Mouse (Mus musculus) limb, embryonic 15.5 days (tissue): ENCODE results near the gene Carhsp1. TPM values are rescaled to one million over a fixed set of nuclear protein-coding genes. Genes with fewer than 3 reads are reported as not detected.

ENCODE experiments used
- ATAC-seq: fragments of 200-750 bp; cut with Nextera tagmentation; 2 replicates; pipeline ENCODE4 v1.8.0; 2017; ENCODE audit warnings: low read depth, moderate TSS enrichment; ENCODE audit not compliant: insufficient number of reproducible peaks, low FRiP score, low TSS enrichment
- H3K27ac ChIP-seq: fragments of 300-500 bp; sonication (generic); 2 replicates; pipeline ENCODE4 v1.5.1; 2015; ENCODE audit warnings: moderate library complexity, mild to moderate bottlenecking, inconsistent platforms
- H3K27me3 ChIP-seq: fragments of 300-500 bp; sonication (generic); 2 replicates; pipeline ENCODE4 v1.6.1; 2015; ENCODE audit warnings: inconsistent platforms
- H3K36me3 ChIP-seq: fragments of 300-500 bp; sonication (generic); 2 replicates; pipeline ENCODE4 v1.6.1; 2015; ENCODE audit warnings: inconsistent platforms
- H3K4me1 ChIP-seq: fragments of 300-500 bp; sonication (generic); 2 replicates; pipeline ENCODE4 v1.6.1; 2015; ENCODE audit warnings: inconsistent platforms
- H3K4me2 ChIP-seq: fragments of 300-500 bp; sonication (generic); 2 replicates; pipeline ENCODE4 v1.6.1; 2015; ENCODE audit warnings: mild to moderate bottlenecking, inconsistent platforms
- H3K4me3 ChIP-seq: fragments of 300-500 bp; sonication (generic); 2 replicates; pipeline ENCODE4 v1.5.1; 2015; ENCODE audit warnings: mild to moderate bottlenecking, inconsistent platforms
- H3K9ac ChIP-seq: fragments of 300-500 bp; sonication (generic); 2 replicates; pipeline ENCODE4 v1.6.1; 2015; ENCODE audit warnings: inconsistent platforms
- H3K9me3 ChIP-seq: fragments of 300-500 bp; sonication (generic); 2 replicates; pipeline ENCODE4 v1.6.1; 2016; ENCODE audit warnings: inconsistent platforms
- WGBS: fragments of 180-500 bp; shearing (Covaris S2); methylation state at CpG from one replicate; pipeline ENCODE4 v1.1.7; 2015; 5-methylcytosine and 5-hydroxymethylcytosine counted together
- polyA plus RNA-seq: library from polyadenylated mRNA; unstranded; fragments of >200 nt; fragmentation: Nextera tagmentation; extraction: Ambion mirVana; gene quantifications from 2 replicates; pipeline ENCODE4 v1.2.1, GENCODE M21; 2015

The Carhsp1 gene
- polyA plus RNA-seq, 1 experiment from 2014 or later: 85.1 TPM

DNA sequence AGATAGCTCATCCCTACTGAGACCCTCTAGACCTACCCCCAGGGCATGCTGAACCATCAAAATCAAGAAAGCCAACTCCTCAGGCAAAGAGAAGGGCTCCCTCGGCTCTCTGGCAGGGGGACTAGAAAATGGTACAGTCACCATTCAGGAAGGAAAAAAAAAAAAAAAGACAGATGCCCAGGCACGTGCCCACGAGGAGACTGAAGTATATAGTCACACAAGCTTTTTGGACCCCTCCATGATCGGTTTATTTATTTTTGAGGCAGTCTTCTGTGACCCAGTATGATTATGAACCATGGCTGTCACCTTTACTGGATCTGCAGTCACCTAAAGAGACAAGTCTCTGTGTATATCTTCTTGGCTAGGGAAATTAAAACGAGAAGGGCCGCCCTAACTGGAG, 1.4 kb upstream of the Carhsp1 start:
- peaks cover 40% of the 10 kb centered on the region for H3K4me1 ChIP-seq
- 66% methylated on average over 6 of the region's 6 CpGs for WGBS
- H3K4me3 ChIP-seq: no peak overlapping the region
- 0 out of 2 replicates have a peak, but pooled peaks cover 3% of the 10 kb centered on the region for H3K27me3 ChIP-seq
- H3K9me3 ChIP-seq: no peaks in the 10 kb centered on the region
- no peak overlapping the region for H3K4me2 ChIP-seq
- peaks cover 4% of the 10 kb centered on the region; the same call in 1 of the 2 replicates for H3K36me3 ChIP-seq
- no peak overlapping the region for H3K9ac ChIP-seq
- ATAC-seq: no peak
- H3K27ac ChIP-seq: no peak overlapping the region

DNA sequence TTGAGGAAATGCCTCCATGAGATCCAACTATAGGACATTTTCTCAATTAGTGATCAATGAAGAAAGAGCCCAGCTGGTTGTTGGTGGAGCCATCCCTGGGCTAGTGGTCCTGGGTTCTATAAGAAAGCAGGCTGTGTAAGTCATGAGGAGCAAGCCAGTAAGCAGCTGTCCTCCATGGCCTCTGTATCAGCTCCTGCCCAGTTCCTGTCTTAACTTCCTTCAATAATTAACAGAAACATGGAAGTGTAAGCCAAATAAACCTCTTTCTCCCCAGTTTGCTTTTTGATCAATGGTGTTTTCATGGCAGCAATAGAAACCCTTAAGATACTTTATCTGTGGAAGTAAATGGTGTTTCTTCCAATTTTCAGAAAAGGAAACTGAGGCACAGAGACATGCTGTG, 856 bp upstream of the Carhsp1 start:
- H3K4me3 ChIP-seq: no peak overlapping the region
- 0 out of 2 replicates have a peak, but pooled peaks cover 3% of the 10 kb centered on the region for H3K27me3 ChIP-seq
- H3K4me1 ChIP-seq: peaks cover 45% of the 10 kb centered on the region
- no peak for ATAC-seq
- no peak overlapping the region for H3K27ac ChIP-seq
- no peak overlapping the region for H3K9ac ChIP-seq
- no peaks in the 10 kb centered on the region for H3K9me3 ChIP-seq
- H3K4me2 ChIP-seq: 0 out of 2 replicates have a peak overlapping the region, but pooled peaks have one; percentile 89
- peaks cover 4% of the 10 kb centered on the region; the same call in 1 of the 2 replicates for H3K36me3 ChIP-seq

DNA sequence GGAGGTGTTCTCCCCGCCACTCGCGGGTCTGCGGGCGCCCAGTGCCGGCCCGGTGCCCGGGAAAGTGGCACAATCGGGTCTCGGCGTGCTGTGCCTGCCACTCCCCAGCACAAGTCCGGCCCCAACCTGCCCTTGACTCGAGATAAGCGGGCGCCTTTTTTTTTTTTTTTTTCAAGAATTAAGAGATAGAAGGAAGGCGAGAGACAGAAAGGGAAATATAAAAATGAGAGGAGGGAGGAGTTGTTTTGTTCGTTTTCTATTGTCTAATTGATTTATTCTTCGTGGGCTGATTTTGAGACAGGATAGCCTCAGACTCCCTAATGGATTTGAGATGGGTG, 364 bp upstream of the Carhsp1 start:
- peaks cover 4% of the 10 kb centered on the region; the same call in 1 of the 2 replicates for H3K36me3 ChIP-seq
- 0 out of 2 replicates have a peak, but pooled peaks cover 3% of the 10 kb centered on the region for H3K27me3 ChIP-seq
- H3K9ac ChIP-seq: 0 out of 2 replicates have a peak overlapping the region, but pooled peaks have one; percentile 26
- peak overlapping the region; percentile 89 for H3K4me2 ChIP-seq
- under 1% methylated on average over 18 of the region's 18 CpGs for WGBS
- no peak overlapping the region for H3K27ac ChIP-seq
- ATAC-seq: no peak
- H3K4me3 ChIP-seq: peak overlapping the region; percentile 72
- H3K4me1 ChIP-seq: peaks cover 50% of the 10 kb centered on the region
- H3K9me3 ChIP-seq: no peaks in the 10 kb centered on the region

DNA sequence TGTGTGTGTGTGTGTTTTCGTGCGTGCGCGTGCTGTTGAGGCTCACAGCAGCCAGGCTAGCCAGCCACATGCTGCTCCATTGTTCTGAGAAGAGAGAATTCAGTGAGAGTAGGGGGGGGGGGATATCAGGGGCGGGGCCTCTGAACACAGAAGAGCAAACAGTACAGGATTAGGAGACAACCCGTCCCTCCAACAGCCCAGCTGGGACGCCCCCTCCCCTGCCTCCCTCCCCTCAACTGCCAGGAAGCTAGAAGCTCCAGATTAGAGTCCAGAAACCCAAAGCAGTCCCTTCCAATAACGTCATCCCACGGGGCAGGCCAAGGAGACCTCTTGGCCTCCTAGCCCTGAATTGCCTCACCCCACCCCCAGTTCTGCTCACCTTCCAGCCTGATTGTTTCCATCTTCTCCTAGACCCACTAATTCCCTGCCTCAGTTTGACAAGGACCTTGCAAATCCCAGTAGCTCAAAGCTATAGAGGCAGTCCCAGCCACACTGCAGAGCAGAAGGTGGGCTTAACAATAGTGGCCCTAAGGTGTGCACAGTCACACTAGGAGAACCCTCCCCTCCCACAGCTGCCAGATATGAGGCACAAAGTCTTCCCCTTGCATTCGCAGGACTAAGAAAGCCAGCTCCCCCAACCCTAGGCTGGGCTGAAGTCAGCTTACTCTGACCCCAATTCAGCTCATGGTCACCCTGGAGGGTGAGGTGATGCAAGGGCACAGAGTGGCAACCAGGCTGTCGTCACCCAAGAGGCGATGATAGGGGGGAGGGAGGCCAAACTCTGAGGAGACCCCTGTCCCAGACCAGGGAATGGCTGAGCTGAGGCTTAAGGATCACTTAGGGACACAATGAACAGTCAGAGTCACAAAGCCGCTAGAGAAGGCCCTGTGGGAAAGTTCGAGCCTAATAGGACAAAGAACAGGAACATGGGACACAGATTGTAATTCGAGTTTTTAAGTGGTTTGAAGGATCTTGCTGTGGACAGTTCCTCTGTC, 1.6 kb downstream of the Carhsp1 start:
- 9% methylated on average over 15 of the region's 15 CpGs for WGBS
- Histone ChIP-seq H3K9me3 (no peaks in the 10 kb centered on the region), H3K9ac (no peak overlapping the region), H3K27me3 (0 out of 2 replicates have a peak, but pooled peaks cover 3% of the 10 kb centered on the region), H3K4me2 (peak overlapping the region; percentile 89), H3K36me3 (peaks cover 7% of the 10 kb centered on the region; the same call in 1 of the 2 replicates), H3K27ac (no peak overlapping the region), H3K4me3 (peak overlapping the region; percentile 72), H3K4me1 (peaks cover 62% of the 10 kb centered on the region)
- ATAC-seq: no peak

DNA sequence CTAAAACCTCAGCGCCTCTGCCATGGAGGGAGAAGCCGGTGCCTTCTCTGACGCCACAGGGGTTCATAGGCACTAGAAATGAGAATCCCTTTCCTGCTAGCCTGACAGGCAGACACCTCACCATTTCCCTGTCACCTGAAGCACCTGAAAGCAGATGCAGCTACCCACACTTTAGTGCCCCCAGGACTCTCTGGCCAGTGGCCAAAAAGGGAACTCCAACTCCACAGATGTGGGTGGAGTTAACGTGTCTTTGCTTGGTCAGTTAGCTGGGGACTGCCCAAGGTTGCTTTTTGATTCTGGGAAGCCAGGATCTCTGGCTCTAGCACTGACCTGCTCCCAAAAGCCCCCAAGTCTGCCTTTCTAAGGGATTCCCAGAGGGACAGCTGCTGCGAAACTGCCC, 2.5 kb downstream of the Carhsp1 start:
- no peaks in the 10 kb centered on the region for H3K9me3 ChIP-seq
- H3K27me3 ChIP-seq: 0 out of 2 replicates have a peak, but pooled peaks cover 3% of the 10 kb centered on the region
- H3K4me3 ChIP-seq: peak overlapping the region; percentile 72; the same call in 1 of the 2 replicates
- H3K4me1 ChIP-seq: peaks cover 62% of the 10 kb centered on the region
- peak overlapping the region; percentile 24; the same call in 1 of the 2 replicates for H3K27ac ChIP-seq
- H3K4me2 ChIP-seq: peak overlapping the region; percentile 89
- H3K9ac ChIP-seq: no peak overlapping the region
- WGBS: 54% methylated on average over 5 of the region's 5 CpGs
- ATAC-seq: no peak
- peaks cover 7% of the 10 kb centered on the region; the same call in 1 of the 2 replicates for H3K36me3 ChIP-seq

DNA sequence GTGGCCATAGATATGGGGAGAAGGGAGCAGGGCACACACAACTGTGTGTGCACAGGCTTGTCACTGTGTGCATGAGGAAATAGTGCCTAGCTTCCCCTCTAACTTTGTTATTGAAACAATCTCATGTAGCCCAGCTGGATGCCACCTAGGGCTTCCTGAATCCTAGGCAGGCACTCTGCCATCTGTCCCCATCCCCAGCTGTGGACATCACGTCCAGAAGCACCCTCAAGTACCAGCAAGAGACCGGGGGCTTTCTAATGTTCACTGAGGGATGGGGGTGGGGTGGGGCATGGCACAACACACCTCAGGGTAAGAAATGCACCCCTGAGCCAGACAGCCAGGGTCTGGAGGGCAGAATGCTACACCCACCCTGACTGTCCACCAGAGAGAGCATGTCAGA, 3.6 kb downstream of the Carhsp1 start:
- H3K27ac ChIP-seq: no peak overlapping the region
- 81% methylated on average over 2 of the region's 2 CpGs for WGBS
- no peak overlapping the region for H3K9ac ChIP-seq
- no peaks in the 10 kb centered on the region for H3K9me3 ChIP-seq
- H3K4me1 ChIP-seq: peaks cover 62% of the 10 kb centered on the region
- H3K27me3 ChIP-seq: 0 out of 2 replicates have a peak, but pooled peaks cover 3% of the 10 kb centered on the region
- peaks cover 11% of the 10 kb centered on the region; the same call in 1 of the 2 replicates for H3K36me3 ChIP-seq
- ATAC-seq: no peak
- H3K4me3 ChIP-seq: no peak overlapping the region
- H3K4me2 ChIP-seq: no peak overlapping the region

DNA sequence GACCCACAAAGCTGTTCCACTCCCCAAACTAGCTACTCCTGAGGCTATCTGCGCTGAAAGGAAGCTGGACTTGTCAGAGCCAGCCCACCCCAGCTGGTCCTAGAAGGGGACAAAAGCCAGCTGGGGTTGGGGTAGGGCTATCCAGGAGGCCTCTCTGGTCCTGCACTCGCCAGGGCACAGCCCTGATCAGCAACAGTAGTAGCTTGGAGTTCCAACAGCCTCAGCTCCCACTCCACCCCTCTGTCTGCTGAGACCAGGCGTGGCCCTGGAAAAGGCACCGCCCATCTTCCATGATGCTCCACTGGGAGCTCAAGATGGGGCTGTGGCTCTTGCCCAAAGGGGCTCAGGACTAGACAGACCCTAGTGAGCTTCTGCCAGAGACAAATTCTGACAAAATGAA, 4.1 kb downstream of the Carhsp1 start:
- Histone ChIP-seq H3K4me2 (no peak overlapping the region), H3K9ac (no peak overlapping the region), H3K36me3 (peaks cover 16% of the 10 kb centered on the region), H3K4me3 (no peak overlapping the region), H3K27me3 (0 out of 2 replicates have a peak, but pooled peaks cover 3% of the 10 kb centered on the region), H3K9me3 (no peaks in the 10 kb centered on the region), H3K27ac (no peak overlapping the region), H3K4me1 (peaks cover 62% of the 10 kb centered on the region)
- no peak for ATAC-seq
- 67% methylated on average over 4 of the region's 4 CpGs for WGBS

DNA sequence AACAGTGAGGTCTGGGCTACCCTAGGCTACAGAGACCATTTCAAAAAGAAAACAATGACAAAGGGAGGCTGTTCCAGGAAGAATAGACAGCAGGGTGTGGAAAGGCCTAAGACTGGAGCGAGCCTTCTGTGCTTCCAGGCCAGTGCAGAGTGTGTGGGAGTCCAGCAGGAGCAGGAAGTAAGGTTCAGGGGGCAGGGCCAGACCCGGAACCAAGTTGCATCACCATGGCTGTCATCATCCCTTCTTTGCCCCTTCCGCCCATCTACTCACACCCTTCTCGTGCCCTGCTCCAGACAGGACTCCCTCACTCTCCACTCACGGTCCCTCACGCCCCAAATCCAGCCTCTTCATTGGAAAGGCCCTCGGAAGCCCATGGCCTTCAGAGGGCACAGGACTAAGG, 4.7 kb downstream of the Carhsp1 start:
- Histone ChIP-seq H3K9me3 (no peaks in the 10 kb centered on the region), H3K9ac (no peak overlapping the region), H3K27ac (no peak overlapping the region), H3K4me1 (peaks cover 57% of the 10 kb centered on the region), H3K4me3 (no peak overlapping the region), H3K4me2 (no peak overlapping the region), H3K27me3 (no peaks in the 10 kb centered on the region), H3K36me3 (peaks cover 22% of the 10 kb centered on the region)
- WGBS: 87% methylated on average over 7 of the region's 7 CpGs
- ATAC-seq: no peak

DNA sequence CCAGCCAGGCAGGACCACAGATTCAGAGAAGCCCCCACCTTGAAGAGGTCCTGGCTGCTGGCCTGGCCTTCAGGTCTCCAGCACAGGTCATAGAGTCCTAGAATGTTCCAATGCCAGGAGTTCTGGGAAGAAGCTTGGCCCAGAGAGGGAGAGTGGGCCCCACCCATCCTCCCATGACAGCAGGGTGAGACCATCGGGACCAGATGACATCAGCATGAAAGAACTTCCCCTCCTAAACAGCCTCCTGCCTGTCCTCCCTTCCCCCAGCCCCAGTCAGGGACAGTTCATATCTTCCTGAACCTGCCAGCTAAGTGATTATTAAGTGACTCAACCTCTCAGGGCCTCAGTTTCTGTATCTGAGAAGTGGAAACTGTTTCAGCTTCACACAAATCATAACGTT, 5.5 kb downstream of the Carhsp1 start:
- 57% methylated on average over 2 of the region's 2 CpGs for WGBS
- no peaks in the 10 kb centered on the region for H3K9me3 ChIP-seq
- 0 out of 2 replicates have a peak overlapping the region, but pooled peaks have one; percentile 34 for H3K27ac ChIP-seq
- H3K4me3 ChIP-seq: no peak overlapping the region
- no peak overlapping the region for H3K9ac ChIP-seq
- ATAC-seq: no peak
- H3K27me3 ChIP-seq: no peaks in the 10 kb centered on the region
- no peak overlapping the region for H3K4me2 ChIP-seq
- peaks cover 30% of the 10 kb centered on the region for H3K36me3 ChIP-seq
- peaks cover 52% of the 10 kb centered on the region for H3K4me1 ChIP-seq

DNA sequence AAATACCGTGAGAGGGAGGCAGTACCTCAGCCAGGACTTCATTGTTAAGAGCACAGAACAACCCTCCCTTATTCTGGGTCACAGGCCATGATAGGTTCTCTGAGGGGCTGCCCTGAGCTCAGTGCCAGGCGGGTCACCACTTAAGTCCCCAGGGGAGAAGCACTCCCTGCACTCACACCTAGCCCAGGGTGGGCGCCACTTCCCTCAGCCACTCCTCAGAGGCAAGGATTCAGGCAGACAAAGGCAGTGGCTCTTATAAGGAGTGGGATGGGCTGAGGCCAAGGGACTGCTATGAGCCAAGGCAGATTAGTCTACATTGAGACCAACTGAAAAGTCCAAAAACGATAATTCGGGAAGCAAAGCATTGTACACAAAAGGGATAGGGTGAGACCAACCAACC, 6.6 kb downstream of the Carhsp1 start:
- ATAC-seq: no peak
- Histone ChIP-seq H3K4me1 (peaks cover 43% of the 10 kb centered on the region), H3K27me3 (no peaks in the 10 kb centered on the region), H3K36me3 (peaks cover 38% of the 10 kb centered on the region), H3K9me3 (no peaks in the 10 kb centered on the region), H3K4me3 (no peak overlapping the region), H3K9ac (no peak overlapping the region), H3K4me2 (no peak overlapping the region), H3K27ac (no peak overlapping the region)
- 85% methylated on average over 5 of the region's 5 CpGs for WGBS

DNA sequence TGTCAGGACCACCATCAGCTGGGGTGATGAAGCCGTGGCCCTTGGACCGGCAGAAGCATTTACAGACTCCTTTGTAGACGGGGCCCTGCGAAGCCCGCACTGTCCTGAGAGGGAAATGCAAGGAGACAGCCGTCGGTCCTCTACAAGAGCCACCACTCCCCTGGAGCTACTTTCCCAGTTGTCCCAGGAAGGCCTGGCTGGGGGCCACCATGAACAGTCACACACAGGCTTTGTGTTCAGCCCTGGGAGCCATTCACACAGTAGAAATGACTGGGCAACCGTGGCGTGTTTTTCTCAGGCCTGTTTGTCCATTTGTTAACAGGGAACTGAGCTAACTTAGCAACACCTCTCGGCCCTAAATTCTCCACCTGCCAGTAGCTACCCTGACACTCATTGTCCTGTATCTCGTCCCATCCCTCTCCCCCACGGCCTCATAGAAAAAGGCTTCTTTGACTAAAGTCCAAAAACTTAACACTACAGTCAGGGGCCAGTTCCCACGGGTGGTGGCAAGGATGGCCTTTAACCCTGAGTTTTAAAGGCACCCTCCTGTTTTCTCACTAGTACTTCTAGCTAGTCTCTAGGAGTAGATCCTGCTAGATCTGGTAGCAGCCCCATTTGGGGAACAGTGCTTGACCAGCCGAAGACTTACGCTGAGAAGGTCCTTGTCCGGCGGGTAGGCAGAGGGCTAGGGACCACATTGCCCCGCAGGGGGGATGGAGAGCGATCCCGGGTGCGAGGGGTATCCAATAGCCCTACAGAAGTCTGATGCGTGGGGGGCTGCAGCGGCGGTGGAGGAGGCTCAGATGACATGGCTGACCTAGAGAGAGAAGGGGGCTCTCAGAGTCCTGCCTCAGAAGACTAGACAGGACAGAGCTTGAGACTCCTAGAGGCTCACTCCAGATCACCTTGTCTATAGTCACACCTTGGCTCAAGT, 8.1 kb downstream of the Carhsp1 start:
- 87% methylated on average over 24 of the region's 24 CpGs for WGBS

More for the DNA sequence above, 8.1 kb downstream of the Carhsp1 start:
- Histone ChIP-seq H3K4me1 (peaks cover 30% of the 10 kb centered on the region), H3K36me3 (peaks cover 51% of the 10 kb centered on the region), H3K27me3 (no peaks in the 10 kb centered on the region), H3K4me3 (no peak overlapping the region), H3K27ac (no peak overlapping the region), H3K4me2 (no peak overlapping the region), H3K9me3 (no peaks in the 10 kb centered on the region), H3K9ac (no peak overlapping the region)
- no peak for ATAC-seq
